20 mouse cellular contexts compared by ENCODE assay signal in genomic region chr9:43271761-43272518, GRCm38 (mm10). TPM values are rescaled to one million over a fixed set of nuclear protein-coding genes. Genes with fewer than 3 reads are reported as not detected.
A peak's percentile ranks its signal among the peaks of the same experiment; 100 is the strongest.
DNase-seq lines count a peak whose midpoint lies in the region; ATAC-seq and TF ChIP-seq lines count a peak whose summit lies in the region.
"Had no signal": no experiment of that assay in that cellular context is flagged by ENCODE, and none has a peak within 500 bp of the region (broad histone marks: within the 10 kb centered on the region; RNA-seq: fewer than 3 reads in every experiment).

No protein-coding gene starts in this region.

- H3K4me1 ChIP-seq in forebrain, embryonic 10.5 days, result peaks cover 67% of the 10 kb centered on the region
- peaks cover 34% of the 10 kb centered on the region for H3K4me1 ChIP-seq in forebrain, embryonic 13.5 days
- H3K4me1 ChIP-seq in kidney, embryonic 15.5 days, result peaks cover 26% of the 10 kb centered on the region
- H3K4me1 ChIP-seq in E14TG2a.4 (replicated peaks; ENCODE audit: low read depth, low read length), result peaks cover 50% of the 10 kb centered on the region

- no peak for DNase-seq in forebrain, embryonic 10.5 days (ENCODE audit: extremely low spot score, low spot score)
- DNase-seq in kidney, adult 8-10 months, result peak; percentile 20 to 30
- DNase-seq in kidney, postnatal 25 days, result peak; percentile 30 to 73
- DNase-seq in neural tube, embryonic 10.5 days (ENCODE audit: extremely low spot score, low spot score), result no peak
- DNase-seq in spleen, postnatal 4 days (ENCODE audit: low spot score in 2 of 2), result no peak
- DNase-seq: adrenal gland, adult 8-10 months; cerebellum, adult 11-12 months; cerebellum, postnatal 36 days; forebrain, postnatal 0 days; heart, postnatal 14 days; lung, embryonic 14.5 days; lung, postnatal 4 days had no signal

- H3K36me3 ChIP-seq in forebrain, embryonic 10.5 days (replicated peaks), result no peaks in the 10 kb centered on the region
- no peaks in the 10 kb centered on the region for H3K36me3 ChIP-seq in forebrain, embryonic 13.5 days (ENCODE audit: poor library complexity, severe bottlenecking)
- H3K36me3 ChIP-seq in kidney, embryonic 15.5 days, result no peaks in the 10 kb centered on the region
- no peaks in the 10 kb centered on the region for H3K36me3 ChIP-seq in E14TG2a.4 (ENCODE audit: insufficient read depth, low read length)
- H3K36me3 ChIP-seq: heart, embryonic 10.5 days; hindbrain, embryonic 15.5 days; liver, embryonic 12.5 days; midbrain, embryonic 13.5 days; neural tube, embryonic 15.5 days had no signal

- 35% methylated on average over 14 of the region's 14 CpGs for WGBS in forebrain, embryonic 10.5 days
- 39% methylated on average over 14 of the region's 14 CpGs for WGBS in forebrain, embryonic 13.5 days
- WGBS in kidney, embryonic 15.5 days, result 56% methylated on average over 14 of the region's 14 CpGs

- H3K4me3 ChIP-seq in forebrain, embryonic 10.5 days, result no peak overlapping the region
- no peak overlapping the region for H3K4me3 ChIP-seq in forebrain, embryonic 13.5 days
- H3K4me3 ChIP-seq in kidney, embryonic 15.5 days (replicated peaks), result no peak overlapping the region
- H3K4me3 ChIP-seq in E14TG2a.4 (replicated peaks; ENCODE audit: low read length), result peak overlapping the region; percentile 27
- H3K4me3 ChIP-seq: liver, embryonic 12.5 days; midbrain, embryonic 13.5 days; neural tube, embryonic 15.5 days had no signal

- H3K9me3 ChIP-seq in forebrain, embryonic 10.5 days, result peaks cover 8% of the 10 kb centered on the region; the same call in 1 of the 2 replicates
- no peaks in the 10 kb centered on the region for H3K9me3 ChIP-seq in forebrain, embryonic 13.5 days (replicated peaks)
- H3K9me3 ChIP-seq in kidney, embryonic 15.5 days (replicated peaks), result no peaks in the 10 kb centered on the region
- no peaks in the 10 kb centered on the region for H3K9me3 ChIP-seq in E14TG2a.4 (ENCODE audit: low read length)
- H3K9me3 ChIP-seq: heart, embryonic 10.5 days; hindbrain, embryonic 15.5 days; liver, embryonic 12.5 days; midbrain, embryonic 13.5 days; neural tube, embryonic 15.5 days had no signal

- H3K27ac ChIP-seq in forebrain, embryonic 10.5 days, result peak overlapping the region; percentile 84
- H3K27ac ChIP-seq in forebrain, embryonic 13.5 days, result no peak overlapping the region
- H3K27ac ChIP-seq in kidney, embryonic 15.5 days, result no peak overlapping the region
- H3K27ac ChIP-seq: hindbrain, embryonic 15.5 days; liver, embryonic 12.5 days; midbrain, embryonic 13.5 days; neural tube, embryonic 15.5 days had no signal

- ATAC-seq in forebrain, embryonic 13.5 days, result no peak
- ATAC-seq in kidney, embryonic 15.5 days (replicated peaks; ENCODE audit: low FRiP score), result no peak
- ATAC-seq: liver, embryonic 12.5 days had no signal

- no peak for TF ChIP-seq CTCF in E14TG2a.4 (conservative IDR thresholded peaks at IDR 0.05; ENCODE audit: low read length)

- H3K9ac ChIP-seq in forebrain, embryonic 13.5 days, result no peak overlapping the region
- no peak overlapping the region for H3K9ac ChIP-seq in kidney, embryonic 15.5 days
- H3K9ac ChIP-seq: forebrain, postnatal 0 days; hindbrain, embryonic 15.5 days; liver, embryonic 12.5 days; lung, embryonic 14.5 days; midbrain, embryonic 13.5 days; neural tube, embryonic 15.5 days had no signal

- peaks cover 54% of the 10 kb centered on the region for H3K27me3 ChIP-seq in forebrain, embryonic 10.5 days (ENCODE audit: poor library complexity, severe bottlenecking)
- H3K27me3 ChIP-seq in forebrain, embryonic 13.5 days, result peaks cover 33% of the 10 kb centered on the region
- H3K27me3 ChIP-seq in kidney, embryonic 15.5 days, result peaks cover 27% of the 10 kb centered on the region
- H3K27me3 ChIP-seq in E14TG2a.4 (ENCODE audit: insufficient read depth, low read length), result peaks cover 63% of the 10 kb centered on the region

- no peak overlapping the region for H3K4me2 ChIP-seq in forebrain, embryonic 13.5 days
- no peak overlapping the region for H3K4me2 ChIP-seq in kidney, embryonic 15.5 days
- H3K4me2 ChIP-seq: hindbrain, embryonic 15.5 days; lung, embryonic 14.5 days; neural tube, embryonic 15.5 days had no signal

RNA-seq across cellular contexts. Expression of gene Oaf, which starts 32.2 kb away (rescaled TPM):
- polyA plus RNA-seq in forebrain, embryonic 10.5 days (2016; fragmentation: Nextera tagmentation; extraction: Ambion mirVana), result 42.1 and 46.5 TPM in 2 replicates
- polyA plus RNA-seq in forebrain, embryonic 13.5 days (2015; fragmentation: Nextera tagmentation; extraction: Ambion mirVana), result 7.6 and 9.1 TPM in 2 replicates
- polyA plus RNA-seq in kidney, embryonic 15.5 days (2015; fragmentation: Nextera tagmentation; extraction: Ambion mirVana), result 53.9 and 59.5 TPM in 2 replicates

RNA-seq across cellular contexts. Expression of gene Trim29, which starts 38.7 kb away (rescaled TPM):
- 1.2 and 1.4 TPM in 2 replicates for polyA plus RNA-seq in forebrain, embryonic 10.5 days (2016; fragmentation: Nextera tagmentation; extraction: Ambion mirVana)
- 0.13 TPM in 1 of 2 replicates, not detected in the other for polyA plus RNA-seq in forebrain, embryonic 13.5 days (2015; fragmentation: Nextera tagmentation; extraction: Ambion mirVana)
- polyA plus RNA-seq in kidney, embryonic 15.5 days (2015; fragmentation: Nextera tagmentation; extraction: Ambion mirVana), result 1.3 and 1.4 TPM in 2 replicates
- polyA plus RNA-seq: hindbrain, embryonic 15.5 days; liver, embryonic 12.5 days had no signal

Comparison
In these comparisons a context has a peak if more than half of its experiments do, and no peak if none do; other contexts are left out.
1. DNase-seq: peak in kidney, adult 8-10 months (2 of 2) and kidney, postnatal 25 days (2 of 2); none in forebrain, embryonic 10.5 days (single experiment), neural tube, embryonic 10.5 days (single experiment) and spleen, postnatal 4 days (0 of 2).